Mouse (Mus musculus) megakaryocyte, embryonic 14.5 days (primary cell): ENCODE data around the gene Hexim2.

Source experiments
- FLI1 ChIP-seq: IDR thresholded peaks from 2 replicates; pipeline ENCODE4 v1.6.1; 2012; ENCODE audit warnings: low read length, inconsistent platforms, mixed read lengths
- GATA1 ChIP-seq: IDR thresholded peaks from 3 replicates; pipeline ENCODE4 v1.6.1; 2012; ENCODE audit warnings: mixed read lengths, low read length, inconsistent platforms, borderline replicate concordance

GRCm38 (mm10) chr11:103147766-103148165 is 15.5 kb downstream of the Hexim2 start:
- TF ChIP-seq GATA1 (no peak), FLI1 (no peak)
